Mouse (Mus musculus) brain, embryonic 14.5 days (tissue): ENCODE data around the gene Mcoln2.

Experiments used
- CTCF ChIP-seq: fragments of 200-500 bp; IDR thresholded peaks from 2 replicates; pipeline ENCODE4 v1.5.1; 2012; ENCODE audit warnings: inconsistent platforms, mild to moderate bottlenecking, moderate library complexity, borderline replicate concordance; ENCODE audit not compliant: insufficient read depth, insufficient read length; ENCODE audit errors: extremely low read depth
- POLR2A ChIP-seq: fragments of 200-500 bp; IDR thresholded peaks from 2 replicates; pipeline ENCODE4 v1.6.1; 2012; ENCODE audit warnings: mild to moderate bottlenecking, inconsistent platforms, borderline replicate concordance; ENCODE audit not compliant: poor library complexity, insufficient read depth, insufficient read length, severe bottlenecking; ENCODE audit errors: extremely low read depth

- no peak for TF ChIP-seq POLR2A
- TF ChIP-seq CTCF = no peak
Measured at GRCm38 (mm10) chr3:146225061-146225761, 75.6 kb downstream of the Mcoln2 start.
